Mouse (Mus musculus) heart, embryonic 12.5 days (tissue): ENCODE measurements around the gene Chic2. TPM values are rescaled to one million over a fixed set of nuclear protein-coding genes. Genes with fewer than 3 reads are reported as not detected.

Experiments
- ATAC-seq: fragments of 200-750 bp; cut with Nextera tagmentation; 2 replicates; pipeline ENCODE4 v1.8.0; 2017; ENCODE audit warnings: moderate TSS enrichment, moderate library complexity; ENCODE audit not compliant: insufficient number of reproducible peaks, low FRiP score
- H3K27ac ChIP-seq: fragments of 300-500 bp; sonication (generic); 2 replicates; pipeline ENCODE4 v1.5.1; 2016; ENCODE audit warnings: mild to moderate bottlenecking, moderate library complexity; ENCODE audit not compliant: poor library complexity, severe bottlenecking
- H3K27me3 ChIP-seq: fragments of 300-500 bp; sonication (generic); replicated peaks from 2 replicates; pipeline ENCODE4 v1.6.1; 2016; ENCODE audit warnings: mild to moderate bottlenecking, moderate library complexity
- H3K36me3 ChIP-seq: fragments of 300-500 bp; sonication (generic); 2 replicates; pipeline ENCODE4 v1.6.1; 2016; ENCODE audit warnings: mild to moderate bottlenecking, moderate library complexity
- H3K4me1 ChIP-seq: fragments of 300-500 bp; sonication (generic); replicated peaks from 2 replicates; pipeline ENCODE4 v1.6.1; 2016; ENCODE audit warnings: mild to moderate bottlenecking
- H3K4me2 ChIP-seq: fragments of 300-500 bp; sonication (generic); 2 replicates; pipeline ENCODE4 v1.6.1; 2016; ENCODE audit warnings: mild to moderate bottlenecking, moderate library complexity
- H3K4me3 ChIP-seq: fragments of 300-500 bp; sonication (generic); 2 replicates; pipeline ENCODE4 v1.5.1; 2016; ENCODE audit warnings: mild to moderate bottlenecking
- H3K9ac ChIP-seq: fragments of 300-500 bp; sonication (generic); 2 replicates; pipeline ENCODE4 v1.6.1; 2016; ENCODE audit warnings: mild to moderate bottlenecking, moderate library complexity
- H3K9me3 ChIP-seq: fragments of 300-500 bp; sonication (generic); replicated peaks from 2 replicates; pipeline ENCODE4 v1.6.1; 2016; ENCODE audit warnings: mild to moderate bottlenecking, moderate library complexity
- WGBS: fragments of 180-500 bp; shearing (Covaris S2); methylation state at CpG from one replicate; pipeline ENCODE4 v1.1.7; 2016; 5-methylcytosine and 5-hydroxymethylcytosine counted together
- polyA plus RNA-seq: library from polyadenylated mRNA; unstranded; fragments of >200 nt; fragmentation: Nextera tagmentation; extraction: Ambion mirVana; gene quantifications from 2 replicates; pipeline ENCODE4 v1.2.1, GENCODE M21; 2016

Gene Chic2
- polyA plus RNA-seq, 1 experiment from 2014 or later: 40.5 TPM

- Histone ChIP-seq H3K4me3 (peak overlapping the region; percentile 47), H3K27me3 (peaks cover 61% of the 10 kb centered on the region), H3K4me1 (peaks cover 21% of the 10 kb centered on the region), H3K27ac (no peak overlapping the region), H3K4me2 (peak overlapping the region; percentile 85), H3K36me3 (no peaks in the 10 kb centered on the region), H3K9ac (peak overlapping the region; percentile 61), H3K9me3 (0 out of 2 replicates have a peak, but pooled peaks cover 8% of the 10 kb centered on the region)
- ATAC-seq: peak; percentile 53
- WGBS: 1% methylated on average over 30 of the region's 30 CpGs
Measured at GRCm38 (mm10) chr5:75067125-75067756, 22.7 kb upstream of the Chic2 start.

GRCm38 (mm10) chr5:75066715-75067114 lies 22.1 kb upstream of the Chic2 start:
- Histone ChIP-seq H3K4me1 (peaks cover 21% of the 10 kb centered on the region), H3K27me3 (peaks cover 57% of the 10 kb centered on the region), H3K4me3 (peak overlapping the region; percentile 47), H3K9ac (peak overlapping the region; percentile 61), H3K4me2 (peak overlapping the region; percentile 85), H3K9me3 (0 out of 2 replicates have a peak, but pooled peaks cover 8% of the 10 kb centered on the region), H3K27ac (no peak overlapping the region), H3K36me3 (no peaks in the 10 kb centered on the region)
- 6% methylated on average over 10 of the region's 10 CpGs for WGBS
- no peak; the same call in 1 of the 2 replicates for ATAC-seq

- no peak overlapping the region for H3K9ac ChIP-seq
- H3K27me3 ChIP-seq: peaks cover 27% of the 10 kb centered on the region
- H3K4me3 ChIP-seq: no peak overlapping the region
- H3K9me3 ChIP-seq: 0 out of 2 replicates have a peak, but pooled peaks cover 8% of the 10 kb centered on the region
- WGBS: 23% methylated on average over 4 of the region's 4 CpGs
- H3K27ac ChIP-seq: no peak overlapping the region
- H3K36me3 ChIP-seq: no peaks in the 10 kb centered on the region
- no peak for ATAC-seq
- H3K4me1 ChIP-seq: peaks cover 7% of the 10 kb centered on the region
- H3K4me2 ChIP-seq: no peak overlapping the region
Measured at GRCm38 (mm10) chr5:75063177-75063576, 18.6 kb upstream of the Chic2 start.

- Histone ChIP-seq H3K36me3 (no peaks in the 10 kb centered on the region), H3K9ac (no peak overlapping the region), H3K4me3 (no peak overlapping the region), H3K4me1 (0 out of 2 replicates have a peak, but pooled peaks cover 2% of the 10 kb centered on the region), H3K9me3 (no peaks in the 10 kb centered on the region), H3K27ac (no peak overlapping the region), H3K4me2 (no peak overlapping the region), H3K27me3 (0 out of 2 replicates have a peak, but pooled peaks cover 7% of the 10 kb centered on the region)
- no peak for ATAC-seq
- 72% methylated on average over 4 of the region's 4 CpGs for WGBS
Measured at GRCm38 (mm10) chr5:75051109-75051508, 6.5 kb upstream of the Chic2 start.

DNA sequence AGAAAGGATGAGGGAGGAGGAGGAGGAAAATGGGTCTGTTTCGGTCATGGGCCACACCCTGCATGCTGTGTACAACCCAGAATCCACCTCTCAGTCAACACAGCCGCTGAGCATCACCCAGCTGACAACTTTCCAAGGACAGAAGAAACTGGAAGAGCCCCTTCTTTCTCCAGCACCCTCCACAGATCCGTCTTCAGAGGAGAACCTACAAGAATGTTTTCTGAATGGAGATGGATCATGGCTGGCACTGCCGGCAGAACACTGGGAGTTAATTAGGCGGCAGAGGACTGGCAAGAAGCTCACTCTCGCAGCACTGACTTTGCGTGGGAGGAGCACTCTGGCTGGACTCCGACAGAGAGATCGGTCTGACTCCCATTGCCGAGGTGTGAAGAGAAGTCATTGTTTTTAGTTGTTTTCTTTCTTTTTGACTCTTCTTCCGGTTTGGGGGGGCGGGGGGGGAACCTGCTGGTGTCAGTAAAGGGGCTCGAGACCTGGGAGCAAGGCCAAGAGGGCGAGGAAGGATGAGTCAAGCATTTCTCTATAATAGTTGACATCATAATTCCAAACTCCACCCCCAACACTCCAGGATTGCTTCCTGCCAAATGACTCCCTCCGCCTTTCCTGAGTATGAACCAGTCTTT lies 2.2 kb upstream of the Chic2 start:
- Histone ChIP-seq H3K4me2 (no peak overlapping the region), H3K27ac (no peak overlapping the region), H3K36me3 (no peaks in the 10 kb centered on the region), H3K4me3 (no peak overlapping the region), H3K4me1 (peaks cover 14% of the 10 kb centered on the region), H3K9ac (no peak overlapping the region), H3K27me3 (0 out of 2 replicates have a peak, but pooled peaks cover 4% of the 10 kb centered on the region), H3K9me3 (no peaks in the 10 kb centered on the region)
- 44% methylated on average over 15 of the region's 15 CpGs for WGBS
- no peak for ATAC-seq

DNA sequence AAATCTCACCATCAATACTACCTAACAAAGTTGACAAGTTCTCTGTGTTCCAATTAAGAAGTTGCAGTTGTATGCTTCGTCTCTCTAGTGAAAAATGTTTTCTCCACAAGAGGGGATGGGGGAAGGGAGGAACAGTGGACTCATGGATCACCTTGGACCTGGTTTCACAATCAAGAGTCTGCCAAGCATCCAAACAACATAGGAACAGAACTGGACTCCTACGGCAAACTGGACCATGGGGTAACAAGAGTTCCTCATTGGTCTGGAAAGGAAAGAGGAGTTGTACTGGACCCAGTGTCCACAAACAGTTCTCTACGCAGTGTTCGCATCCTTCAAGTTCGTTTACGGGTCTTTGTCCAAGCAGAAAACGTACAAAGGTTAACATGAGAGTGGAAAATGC lies 797 bp upstream of the Chic2 start:
- no peak overlapping the region for H3K4me2 ChIP-seq
- 0 out of 2 replicates have a peak, but pooled peaks cover 4% of the 10 kb centered on the region for H3K27me3 ChIP-seq
- H3K9ac ChIP-seq: no peak overlapping the region
- no peak overlapping the region for H3K27ac ChIP-seq
- 0 out of 2 replicates have a peak, but pooled peaks cover 6% of the 10 kb centered on the region for H3K36me3 ChIP-seq
- H3K4me3 ChIP-seq: no peak overlapping the region
- peaks cover 15% of the 10 kb centered on the region for H3K4me1 ChIP-seq
- 88% methylated on average over 7 of the region's 7 CpGs for whole genome bisulfite sequencing
- H3K9me3 ChIP-seq: peaks cover 2% of the 10 kb centered on the region; the same call in 1 of the 2 replicates
- no peak for ATAC-seq

DNA sequence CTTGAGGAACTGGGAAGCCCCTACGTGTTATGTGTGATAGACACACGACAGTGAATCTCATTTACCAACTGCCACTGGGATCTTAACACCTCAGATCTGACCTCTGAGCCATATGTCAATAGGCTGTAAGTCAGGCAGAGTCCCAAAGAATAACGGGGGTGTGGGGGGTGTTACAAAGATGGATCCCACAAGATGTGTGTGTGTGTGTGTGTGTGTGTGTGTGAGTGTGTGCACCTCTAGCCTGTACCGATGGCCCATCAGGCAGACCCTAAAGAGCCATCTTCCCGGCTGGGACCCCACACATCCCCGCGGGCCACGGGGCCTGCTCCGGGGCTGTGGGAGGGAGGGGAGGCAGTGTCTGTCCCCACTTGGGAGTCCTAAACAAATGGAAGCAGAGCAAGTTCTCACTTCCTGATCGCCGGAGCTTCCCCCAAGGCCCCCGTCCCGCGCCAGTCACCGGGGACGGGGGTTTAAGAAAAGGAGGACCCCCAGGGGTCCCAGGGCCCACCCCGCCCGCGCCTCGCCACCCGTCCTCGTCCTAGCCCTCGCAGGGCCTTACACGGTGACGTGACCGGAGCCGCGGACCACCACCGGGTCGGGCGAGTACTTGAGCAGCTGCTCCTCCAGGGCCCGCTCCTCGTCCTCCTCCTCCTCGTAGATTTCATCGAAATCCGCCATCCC lies 813 bp downstream of the Chic2 start:
- WGBS: under 1% methylated on average over 35 of the region's 36 CpGs

GRCm38 (mm10) chr5:75043011-75043445 lies 1.5 kb downstream of the Chic2 start:
- Histone ChIP-seq H3K27ac (no peak overlapping the region), H3K4me2 (peak overlapping the region; percentile 92), H3K36me3 (0 out of 2 replicates have a peak, but pooled peaks cover 6% of the 10 kb centered on the region), H3K4me1 (peaks cover 15% of the 10 kb centered on the region), H3K27me3 (no peaks in the 10 kb centered on the region), H3K9me3 (peaks cover 2% of the 10 kb centered on the region; the same call in 1 of the 2 replicates), H3K4me3 (peak overlapping the region; percentile 95), H3K9ac (peak overlapping the region; percentile 99)
- WGBS: 15% methylated on average over 9 of the region's 9 CpGs
- no peak for ATAC-seq

More for the DNA sequence above, 813 bp downstream of the Chic2 start:
- H3K36me3 ChIP-seq: 0 out of 2 replicates have a peak, but pooled peaks cover 6% of the 10 kb centered on the region
- peak overlapping the region; percentile 86 for H3K27ac ChIP-seq
- peak overlapping the region; percentile 95 for H3K4me3 ChIP-seq
- peaks cover 2% of the 10 kb centered on the region; the same call in 1 of the 2 replicates for H3K9me3 ChIP-seq
- peak overlapping the region; percentile 99 for H3K9ac ChIP-seq
- peak overlapping the region; percentile 92 for H3K4me2 ChIP-seq
- 0 out of 2 replicates have a peak, but pooled peaks cover under 1% of the 10 kb centered on the region for H3K27me3 ChIP-seq
- ATAC-seq: peak; percentile 79
- H3K4me1 ChIP-seq: peaks cover 15% of the 10 kb centered on the region

- ATAC-seq: no peak
- Histone ChIP-seq H3K9ac (no peak overlapping the region), H3K27ac (no peak overlapping the region), H3K27me3 (no peaks in the 10 kb centered on the region), H3K36me3 (0 out of 2 replicates have a peak, but pooled peaks cover 6% of the 10 kb centered on the region), H3K4me1 (peaks cover 13% of the 10 kb centered on the region), H3K9me3 (peaks cover 2% of the 10 kb centered on the region; the same call in 1 of the 2 replicates), H3K4me3 (no peak overlapping the region), H3K4me2 (no peak overlapping the region)
- WGBS: 84% methylated on average over 1 of the region's 1 CpGs
Measured at GRCm38 (mm10) chr5:75039307-75039706, 5.3 kb downstream of the Chic2 start.

GRCm38 (mm10) chr5:75035475-75035874 lies 9.1 kb downstream of the Chic2 start:
- H3K27me3 ChIP-seq: no peaks in the 10 kb centered on the region
- H3K36me3 ChIP-seq: peaks cover 11% of the 10 kb centered on the region; the same call in 1 of the 2 replicates
- ATAC-seq: no peak
- H3K27ac ChIP-seq: no peak overlapping the region
- H3K9ac ChIP-seq: no peak overlapping the region
- WGBS: 89% methylated on average over 3 of the region's 3 CpGs
- no peak overlapping the region for H3K4me3 ChIP-seq
- H3K4me1 ChIP-seq: peaks cover 10% of the 10 kb centered on the region; the same call in 1 of the 2 replicates
- no peaks in the 10 kb centered on the region for H3K9me3 ChIP-seq
- H3K4me2 ChIP-seq: no peak overlapping the region

DNA sequence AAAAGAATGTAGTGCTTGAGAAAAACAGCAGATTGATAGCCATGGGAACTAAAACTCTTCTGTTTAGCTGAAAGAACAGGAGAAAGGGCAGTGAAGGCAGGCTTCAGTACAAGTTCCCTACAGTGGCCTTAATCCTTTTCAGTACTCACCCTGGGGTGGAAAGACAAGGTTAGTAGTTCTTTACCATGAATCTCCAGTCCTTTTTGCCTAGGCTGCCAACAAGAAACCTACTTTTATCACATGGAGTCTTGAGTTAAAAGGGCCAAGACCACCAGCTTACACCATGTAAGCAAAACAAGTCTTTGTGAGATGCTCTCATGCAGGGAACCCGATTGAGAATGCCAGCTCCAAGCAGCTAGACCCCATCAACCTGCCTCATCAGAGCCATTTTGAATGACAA lies 29.8 kb downstream of the Chic2 start:
- 76% methylated on average over 1 of the region's 1 CpGs for WGBS
- Histone ChIP-seq H3K27ac (no peak overlapping the region), H3K36me3 (peaks cover 9% of the 10 kb centered on the region; the same call in 1 of the 2 replicates), H3K9ac (no peak overlapping the region), H3K4me1 (no peaks in the 10 kb centered on the region), H3K27me3 (no peaks in the 10 kb centered on the region), H3K4me2 (no peak overlapping the region), H3K9me3 (no peaks in the 10 kb centered on the region), H3K4me3 (no peak overlapping the region)
- ATAC-seq: no peak
